Mouse (Mus musculus): ENCODE data around the gene Tyrp1. TPM values are rescaled to one million over a fixed set of nuclear protein-coding genes. Genes with fewer than 3 reads are reported as not detected.

The Tyrp1 gene
- polyA plus RNA-seq, 1 experiment from 2014 or later, result 0.26 TPM

DNA sequence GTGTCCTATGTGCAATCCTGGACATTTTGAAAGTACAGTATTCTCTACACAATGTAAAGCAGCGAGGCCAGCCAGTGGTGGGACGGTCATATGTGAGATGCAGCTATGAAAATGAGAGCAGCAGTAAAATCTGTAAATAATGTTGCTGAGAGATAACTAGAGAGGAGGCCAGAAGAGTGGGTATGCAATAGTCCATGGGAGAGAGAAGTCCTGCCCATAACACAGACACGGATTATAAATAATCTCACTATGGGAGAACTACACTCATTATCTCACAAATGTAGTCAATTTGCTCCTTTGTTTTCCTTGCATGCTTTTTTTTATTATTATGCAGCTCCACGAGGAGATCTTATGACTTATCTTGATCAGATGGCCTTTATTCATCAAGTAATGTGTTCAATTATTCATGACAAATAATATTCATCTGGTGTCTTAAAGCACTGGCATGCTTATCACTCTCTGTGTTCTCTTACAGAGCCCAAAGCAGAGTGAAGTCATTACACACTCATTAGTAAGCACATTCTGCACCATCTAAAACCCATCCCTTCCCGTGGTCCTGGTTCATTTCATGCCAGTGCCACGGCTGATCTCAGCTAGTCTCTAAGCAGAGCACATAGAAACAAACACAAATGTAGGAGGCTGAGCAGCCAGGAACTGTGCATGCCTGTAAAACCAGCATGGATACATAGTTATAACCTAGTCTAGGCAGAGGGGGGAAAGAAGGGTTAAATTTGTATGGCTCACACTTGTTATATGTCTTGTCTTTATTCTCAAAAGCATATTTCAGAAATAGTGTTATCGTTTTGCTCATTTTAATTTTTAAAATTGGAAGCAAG lies 18.9 kb downstream of the Tyrp1 start:
- Histone ChIP-seq H3K4me1 (ENCODE audit: control insufficient read depth, insufficient read depth, low read depth, low read length) (no peaks in the 10 kb centered on the region), H3K4me3 (ENCODE audit: low read length) (no peak overlapping the region), H3K9ac (ENCODE audit: low read depth, low read length) (no peak overlapping the region), H3K4me2 (ENCODE audit: low read length) (no peak overlapping the region), H3K27me3 (replicated peaks; ENCODE audit: control insufficient read depth, insufficient read depth, low read length) (no peaks in the 10 kb centered on the region), H3K9me3 (ENCODE audit: control insufficient read depth, low read length) (no peaks in the 10 kb centered on the region), H3K36me3 (ENCODE audit: control insufficient read depth, insufficient read depth, low read length) (no peaks in the 10 kb centered on the region), H3K27ac (ENCODE audit: low read depth, low read length) (no peak overlapping the region)
- WGBS, result 54% methylated on average over 7 of the region's 7 CpGs
- ATAC-seq, result peak; percentile 76

GRCm38 (mm10) chr4:80855495-80855894 lies 21.6 kb downstream of the Tyrp1 start:
- no peaks in the 10 kb centered on the region for H3K4me1 ChIP-seq (ENCODE audit: control insufficient read depth, insufficient read depth, low read depth, low read length)
- 0 out of 2 replicates have a peak, but pooled peaks cover 2% of the 10 kb centered on the region for H3K27me3 ChIP-seq (replicated peaks; ENCODE audit: control insufficient read depth, insufficient read depth, low read length)
- H3K27ac ChIP-seq (ENCODE audit: low read depth, low read length), result no peak overlapping the region
- 0 out of 2 replicates have a peak, but pooled peaks have one; percentile 34 for ATAC-seq
- H3K36me3 ChIP-seq (ENCODE audit: control insufficient read depth, insufficient read depth, low read length), result no peaks in the 10 kb centered on the region
- H3K9ac ChIP-seq (ENCODE audit: low read depth, low read length), result no peak overlapping the region
- H3K9me3 ChIP-seq (ENCODE audit: control insufficient read depth, low read length), result no peaks in the 10 kb centered on the region
- no peak overlapping the region for H3K4me3 ChIP-seq (ENCODE audit: low read length)
- 70% methylated on average over 9 of the region's 9 CpGs for WGBS
- no peak overlapping the region for H3K4me2 ChIP-seq (ENCODE audit: low read length)

- WGBS, result 52% methylated on average over 9 of the region's 9 CpGs
- no peak overlapping the region for H3K9ac ChIP-seq (ENCODE audit: low read depth, low read length)
- ATAC-seq, result no peak
- peak overlapping the region; percentile 25 for H3K4me2 ChIP-seq (ENCODE audit: low read length)
- H3K27me3 ChIP-seq (replicated peaks; ENCODE audit: control insufficient read depth, insufficient read depth, low read length), result 0 out of 2 replicates have a peak, but pooled peaks cover 2% of the 10 kb centered on the region
- H3K27ac ChIP-seq (ENCODE audit: low read depth, low read length), result no peak overlapping the region
- H3K9me3 ChIP-seq (ENCODE audit: control insufficient read depth, low read length), result no peaks in the 10 kb centered on the region
- H3K4me1 ChIP-seq (ENCODE audit: control insufficient read depth, insufficient read depth, low read depth, low read length), result no peaks in the 10 kb centered on the region; the same call in 1 of the 2 replicates
- H3K36me3 ChIP-seq (ENCODE audit: control insufficient read depth, insufficient read depth, low read length), result no peaks in the 10 kb centered on the region
- no peak overlapping the region for H3K4me3 ChIP-seq (ENCODE audit: low read length)
Measured at GRCm38 (mm10) chr4:80862962-80863361, 29.0 kb downstream of the Tyrp1 start.

DNA sequence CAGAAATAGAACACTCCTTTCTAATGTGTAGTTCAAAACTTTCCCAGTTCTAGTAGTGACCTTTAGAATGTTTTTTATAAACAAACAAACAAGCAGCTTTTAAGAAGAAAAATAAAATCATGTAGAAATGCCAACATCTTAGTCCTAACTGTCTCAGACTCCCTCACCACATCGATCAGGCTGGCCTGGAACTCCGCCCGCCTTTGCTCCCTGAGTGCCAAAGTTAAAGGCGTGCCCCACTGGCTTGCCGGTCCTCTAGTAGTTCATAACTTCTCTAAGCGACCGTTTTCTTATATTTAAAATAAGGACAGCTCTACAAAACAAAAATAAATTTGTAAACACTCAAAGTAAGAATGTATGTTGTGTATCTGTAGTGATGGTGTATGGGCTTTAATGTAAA lies 30.0 kb downstream of the Tyrp1 start:
- H3K4me1 ChIP-seq (ENCODE audit: control insufficient read depth, insufficient read depth, low read depth, low read length), result no peaks in the 10 kb centered on the region; the same call in 1 of the 2 replicates
- H3K27ac ChIP-seq (ENCODE audit: low read depth, low read length), result no peak overlapping the region
- no peaks in the 10 kb centered on the region for H3K27me3 ChIP-seq (replicated peaks; ENCODE audit: control insufficient read depth, insufficient read depth, low read length)
- no peak overlapping the region for H3K4me3 ChIP-seq (ENCODE audit: low read length)
- no peak for ATAC-seq
- no peak overlapping the region for H3K9ac ChIP-seq (ENCODE audit: low read depth, low read length)
- no peaks in the 10 kb centered on the region for H3K9me3 ChIP-seq (ENCODE audit: control insufficient read depth, low read length)
- WGBS, result 59% methylated on average over 7 of the region's 7 CpGs
- no peaks in the 10 kb centered on the region for H3K36me3 ChIP-seq (ENCODE audit: control insufficient read depth, insufficient read depth, low read length)
- H3K4me2 ChIP-seq (ENCODE audit: low read length), result no peak overlapping the region

DNA sequence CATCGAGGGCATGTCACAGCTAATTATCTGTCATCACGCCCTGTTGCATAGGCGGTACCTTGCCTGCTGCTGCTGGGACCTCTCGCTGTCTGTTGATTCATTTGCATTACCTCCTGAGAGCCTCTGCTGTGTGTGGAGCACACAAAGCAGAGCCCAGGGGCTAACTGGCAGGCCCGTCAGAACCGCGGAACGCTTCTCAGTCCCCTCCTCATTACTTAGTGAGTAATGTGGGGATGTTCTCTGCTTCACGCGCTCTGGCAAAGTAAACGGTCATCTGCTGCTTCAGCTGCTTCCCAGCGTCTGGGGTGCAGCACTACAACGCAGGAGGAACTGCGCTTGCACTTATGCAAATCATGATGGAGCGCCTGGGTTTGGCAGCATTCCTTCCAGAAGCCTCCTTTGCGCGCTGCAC lies 30.6 kb downstream of the Tyrp1 start:
- no peaks in the 10 kb centered on the region for H3K36me3 ChIP-seq (ENCODE audit: control insufficient read depth, insufficient read depth, low read length)
- ATAC-seq, result peak; percentile 91
- no peaks in the 10 kb centered on the region for H3K9me3 ChIP-seq (ENCODE audit: control insufficient read depth, low read length)
- H3K9ac ChIP-seq (ENCODE audit: low read depth, low read length), result peak overlapping the region; percentile 64
- H3K4me2 ChIP-seq (ENCODE audit: low read length), result peak overlapping the region; percentile 74
- 0 out of 2 replicates have a peak overlapping the region, but pooled peaks have one; percentile 20 for H3K27ac ChIP-seq (ENCODE audit: low read depth, low read length)
- under 1% methylated on average over 17 of the region's 17 CpGs for WGBS
- peak overlapping the region; percentile 37 for H3K4me3 ChIP-seq (ENCODE audit: low read length)
- H3K4me1 ChIP-seq (ENCODE audit: control insufficient read depth, insufficient read depth, low read depth, low read length), result no peaks in the 10 kb centered on the region; the same call in 1 of the 2 replicates
- H3K27me3 ChIP-seq (replicated peaks; ENCODE audit: control insufficient read depth, insufficient read depth, low read length), result no peaks in the 10 kb centered on the region

DNA sequence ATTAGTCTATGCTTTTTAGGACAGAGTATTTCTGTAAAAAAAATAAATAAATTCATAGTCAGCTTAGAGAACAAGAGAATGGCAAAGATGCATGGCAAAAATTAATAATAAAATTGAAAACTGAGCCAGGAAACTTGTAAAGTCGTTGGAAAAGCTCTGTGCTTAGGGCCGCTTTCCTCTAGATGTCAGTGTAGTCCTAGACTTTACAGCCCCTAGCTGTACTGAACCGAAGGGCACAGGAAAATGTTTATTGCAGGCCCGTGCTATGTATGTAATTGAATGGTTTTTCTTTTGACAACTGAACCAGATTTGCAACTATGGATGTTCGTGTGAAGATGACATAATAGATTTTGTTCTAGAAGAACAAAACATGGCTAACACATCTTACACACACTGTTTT lies 32.1 kb downstream of the Tyrp1 start:
- no peak overlapping the region for H3K27ac ChIP-seq (ENCODE audit: low read depth, low read length)
- H3K27me3 ChIP-seq (replicated peaks; ENCODE audit: control insufficient read depth, insufficient read depth, low read length), result no peaks in the 10 kb centered on the region
- WGBS, result 13% methylated on average over 5 of the region's 5 CpGs
- H3K36me3 ChIP-seq (ENCODE audit: control insufficient read depth, insufficient read depth, low read length), result no peaks in the 10 kb centered on the region
- no peak overlapping the region for H3K9ac ChIP-seq (ENCODE audit: low read depth, low read length)
- H3K4me1 ChIP-seq (ENCODE audit: control insufficient read depth, insufficient read depth, low read depth, low read length), result no peaks in the 10 kb centered on the region; the same call in 1 of the 2 replicates
- H3K4me3 ChIP-seq (ENCODE audit: low read length), result no peak overlapping the region
- no peak overlapping the region for H3K4me2 ChIP-seq (ENCODE audit: low read length)
- H3K9me3 ChIP-seq (ENCODE audit: control insufficient read depth, low read length), result no peaks in the 10 kb centered on the region
- peak; percentile 78 for ATAC-seq

GRCm38 (mm10) chr4:80869598-80869997 lies 35.7 kb downstream of the Tyrp1 start:
- H3K4me1 ChIP-seq (ENCODE audit: control insufficient read depth, insufficient read depth, low read depth, low read length), result no peaks in the 10 kb centered on the region
- 52% methylated on average over 2 of the region's 2 CpGs for WGBS
- no peaks in the 10 kb centered on the region for H3K27me3 ChIP-seq (replicated peaks; ENCODE audit: control insufficient read depth, insufficient read depth, low read length)
- no peak overlapping the region for H3K4me2 ChIP-seq (ENCODE audit: low read length)
- H3K9me3 ChIP-seq (ENCODE audit: control insufficient read depth, low read length), result no peaks in the 10 kb centered on the region
- no peak overlapping the region for H3K9ac ChIP-seq (ENCODE audit: low read depth, low read length)
- H3K4me3 ChIP-seq (ENCODE audit: low read length), result no peak overlapping the region
- no peak overlapping the region for H3K27ac ChIP-seq (ENCODE audit: low read depth, low read length)
- H3K36me3 ChIP-seq (ENCODE audit: control insufficient read depth, insufficient read depth, low read length), result no peaks in the 10 kb centered on the region
- ATAC-seq, result no peak

DNA sequence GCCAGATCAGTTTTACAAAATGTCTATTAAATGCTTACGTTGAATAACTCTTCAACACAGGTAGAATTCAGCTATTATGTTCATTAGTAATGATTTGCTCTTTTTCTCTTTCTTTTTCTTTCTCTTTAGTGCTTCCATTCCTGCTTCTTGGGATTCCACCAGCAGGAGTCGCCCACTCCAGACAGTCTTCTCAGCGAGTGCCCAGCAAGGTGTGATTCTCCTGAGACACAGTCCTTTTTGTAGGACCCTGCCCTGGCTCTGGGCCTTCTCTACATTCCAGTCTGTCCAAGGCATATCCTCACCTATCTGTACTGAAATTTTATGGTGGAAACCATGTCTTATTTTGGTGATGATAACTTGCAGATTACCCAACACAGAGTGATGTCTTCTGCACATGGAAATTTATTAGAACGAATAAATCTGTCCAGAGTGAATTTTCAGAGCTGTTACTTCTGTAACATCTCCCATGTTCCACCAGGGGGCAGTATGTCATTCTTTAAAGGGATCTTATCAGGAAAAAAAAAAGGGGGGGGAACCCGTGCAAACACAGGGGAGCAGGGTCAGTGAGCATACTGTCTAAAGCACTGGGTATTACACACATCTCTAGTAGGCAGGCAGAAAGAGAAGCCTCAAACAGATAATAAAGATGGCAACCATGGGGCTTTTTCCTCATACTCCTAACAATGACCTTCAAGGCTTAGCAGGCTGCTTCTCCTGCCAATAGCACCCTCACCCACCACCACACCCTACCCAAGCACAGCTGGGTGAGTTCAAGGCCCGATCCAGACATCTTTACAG lies 39.1 kb downstream of the Tyrp1 start:
- no peaks in the 10 kb centered on the region for H3K27me3 ChIP-seq (replicated peaks; ENCODE audit: control insufficient read depth, insufficient read depth, low read length)
- ATAC-seq, result no peak
- no peaks in the 10 kb centered on the region for H3K36me3 ChIP-seq (ENCODE audit: control insufficient read depth, insufficient read depth, low read length)
- no peak overlapping the region for H3K4me3 ChIP-seq (ENCODE audit: low read length)
- H3K9ac ChIP-seq (ENCODE audit: low read depth, low read length), result no peak overlapping the region
- H3K4me2 ChIP-seq (ENCODE audit: low read length), result no peak overlapping the region
- H3K9me3 ChIP-seq (ENCODE audit: control insufficient read depth, low read length), result no peaks in the 10 kb centered on the region
- WGBS, result 41% methylated on average over 6 of the region's 6 CpGs
- H3K4me1 ChIP-seq (ENCODE audit: control insufficient read depth, insufficient read depth, low read depth, low read length), result no peaks in the 10 kb centered on the region
- no peak overlapping the region for H3K27ac ChIP-seq (ENCODE audit: low read depth, low read length)
